ENCODE assay signal across 9 mouse cellular contexts in genomic region chr4:133184031-133184897, GRCm38 (mm10). TPM values are rescaled to one million over a fixed set of nuclear protein-coding genes. Genes with fewer than 3 reads are reported as not detected.
DNase-seq lines count a peak whose midpoint lies in the region; ATAC-seq and TF ChIP-seq lines count a peak whose summit lies in the region.
"Had no signal": no experiment of that assay in that cellular context is flagged by ENCODE, and none has a peak within 500 bp of the region (broad histone marks: within the 10 kb centered on the region; RNA-seq: fewer than 3 reads in every experiment).

No protein-coding gene starts in this region.

- no peak for TF ChIP-seq EP300 in CH12.LX (IDR thresholded peaks at IDR 0.05; ENCODE audit: low read length)

- WGBS in heart, embryonic 15.5 days = 56% methylated on average over 14 of the region's 14 CpGs
- WGBS in embryonic facial prominence, embryonic 13.5 days = 47% methylated on average over 14 of the region's 14 CpGs
- 32% methylated on average over 14 of the region's 14 CpGs for WGBS in limb, embryonic 11.5 days

- H3K4me1 ChIP-seq in heart, embryonic 15.5 days (replicated peaks) = peaks cover 40% of the 10 kb centered on the region
- peaks cover 10 to 61% of the 10 kb centered on the region in 2 experiments for H3K4me1 ChIP-seq in CH12.LX (ENCODE audit: control insufficient read depth in 1 of 2, insufficient read depth in 2 of 2)
- peaks cover 30% of the 10 kb centered on the region for H3K4me1 ChIP-seq in embryonic facial prominence, embryonic 13.5 days
- H3K4me1 ChIP-seq in limb, embryonic 11.5 days (ENCODE audit: control insufficient read depth, insufficient read depth, low read length) = peaks cover 31% of the 10 kb centered on the region

- dilution Hi-C loops in CH12.LX (cut with MboI; ENCODE audit: extremely low pct_ligation_motif_present, extremely low pct_unique_long_range_greater_than_20kb, low sequenced_read_pairs) = no loop called here

- no peak overlapping the region for H3K4me3 ChIP-seq in heart, embryonic 15.5 days
- H3K4me3 ChIP-seq in CH12.LX (replicated peaks in 1 of 3; ENCODE audit: low read depth in 2 of 3, low read length in 2 of 3, poor library complexity in 1 of 3) = no peak overlapping the region
- H3K4me3 ChIP-seq in embryonic facial prominence, embryonic 13.5 days = no peak overlapping the region
- H3K4me3 ChIP-seq in limb, embryonic 11.5 days (ENCODE audit: low read depth, low read length) = no peak overlapping the region

- no peak for TF ChIP-seq CTCF in CH12.LX (conservative IDR thresholded peaks at IDR 0.05 in 1 of 2, IDR thresholded peaks at IDR 0.05 in 1 of 2; ENCODE audit: low read depth in 2 of 2, low read length in 2 of 2)

- H3K9me3 ChIP-seq in heart, embryonic 15.5 days (replicated peaks) = no peaks in the 10 kb centered on the region
- H3K9me3 ChIP-seq in CH12.LX (replicated peaks; ENCODE audit: low read length) = no peaks in the 10 kb centered on the region
- no peaks in the 10 kb centered on the region for H3K9me3 ChIP-seq in embryonic facial prominence, embryonic 13.5 days
- H3K9me3 ChIP-seq in limb, embryonic 11.5 days (ENCODE audit: control insufficient read depth, low read length) = no peaks in the 10 kb centered on the region

- H3K36me3 ChIP-seq in heart, embryonic 15.5 days = peaks cover 27% of the 10 kb centered on the region
- peaks cover 24 to 63% of the 10 kb centered on the region in 2 experiments for H3K36me3 ChIP-seq in CH12.LX (replicated peaks in 1 of 2; ENCODE audit: control insufficient read depth in 1 of 2, insufficient read depth in 1 of 2, low read length in 1 of 2)
- peaks cover 65% of the 10 kb centered on the region for H3K36me3 ChIP-seq in embryonic facial prominence, embryonic 13.5 days
- H3K36me3 ChIP-seq in limb, embryonic 11.5 days (ENCODE audit: control insufficient read depth, insufficient read depth, low read length) = peaks cover 17% of the 10 kb centered on the region

- no peak for DNase-seq in heart, adult 9 months (ENCODE audit: low spot score in 2 of 2)
- no peak for DNase-seq in CH12.LX (ENCODE audit: extremely low read depth)
- DNase-seq in limb, embryonic 11.5 days (ENCODE audit: low spot score) = no peak
- no peak for DNase-seq in frontal cortex, postnatal 14 days (ENCODE audit: low spot score in 2 of 2)
- DNase-seq in left cerebral cortex, postnatal 14 days (ENCODE audit: low spot score in 2 of 2) = no peak
- DNase-seq in gastrocnemius, postnatal 25 days = no peak

- peak overlapping the region; percentile 76 for H3K27ac ChIP-seq in heart, embryonic 15.5 days
- peak overlapping the region; percentile 92 for H3K27ac ChIP-seq in CH12.LX (ENCODE audit: insufficient read depth, low read depth)
- peak overlapping the region; percentile 80 for H3K27ac ChIP-seq in embryonic facial prominence, embryonic 13.5 days
- peak overlapping the region; percentile 86 for H3K27ac ChIP-seq in limb, embryonic 11.5 days (replicated peaks; ENCODE audit: low read depth, low read length)

- H3K79me2 ChIP-seq in CH12.LX (replicated peaks; ENCODE audit: control insufficient read depth, extremely low read depth, insufficient read depth, poor library complexity, severe bottlenecking) = peaks cover 41% of the 10 kb centered on the region

- in situ Hi-C loops in CH12.LX (cut with MboI; ENCODE audit: low pct_ligation_motif_present, low pct_unique_long_range_greater_than_20kb, low sequenced_read_pairs) = no loop called here

- intact Hi-C loops in left cerebral cortex, postnatal 14 days (cut with DNase I) = no loop called here

- H3K27me3 ChIP-seq in heart, embryonic 15.5 days = no peaks in the 10 kb centered on the region
- H3K27me3 ChIP-seq in CH12.LX (replicated peaks) = no peaks in the 10 kb centered on the region
- no peaks in the 10 kb centered on the region for H3K27me3 ChIP-seq in embryonic facial prominence, embryonic 13.5 days
- no peaks in the 10 kb centered on the region for H3K27me3 ChIP-seq in limb, embryonic 11.5 days (ENCODE audit: control insufficient read depth, insufficient read depth, low read length)

- no peak for TF ChIP-seq POLR2A in CH12.LX (IDR thresholded peaks at IDR 0.05; ENCODE audit: low read depth, low read length)

- no peak for ATAC-seq in heart, embryonic 15.5 days (replicated peaks; ENCODE audit: insufficient number of reproducible peaks, insufficient read depth, low FRiP score, low read depth)
- no peak for ATAC-seq in embryonic facial prominence, embryonic 13.5 days (ENCODE audit: insufficient number of reproducible peaks, insufficient read depth, low FRiP score, low TSS enrichment, low read depth)
- ATAC-seq in limb, embryonic 11.5 days (ENCODE audit: insufficient number of reproducible peaks, low FRiP score, low TSS enrichment, low read depth) = no peak

- H3K9ac ChIP-seq in heart, embryonic 15.5 days = no peak overlapping the region
- peak overlapping the region; percentile 43 for H3K9ac ChIP-seq in CH12.LX (ENCODE audit: insufficient read depth, low read depth)
- H3K9ac ChIP-seq in embryonic facial prominence, embryonic 13.5 days = peak overlapping the region; percentile 40; the same call in 1 of the 2 replicates
- no peak overlapping the region for H3K9ac ChIP-seq in limb, embryonic 11.5 days (ENCODE audit: low read length)

- H3K4me2 ChIP-seq in heart, embryonic 15.5 days = no peak overlapping the region
- H3K4me2 ChIP-seq in CH12.LX (ENCODE audit: insufficient read depth, low read depth, poor library complexity, severe bottlenecking) = peak overlapping the region; percentile 42; the same call in 1 of the 2 replicates
- no peak overlapping the region for H3K4me2 ChIP-seq in embryonic facial prominence, embryonic 13.5 days
- H3K4me2 ChIP-seq in limb, embryonic 11.5 days (ENCODE audit: low read depth, severe bottlenecking) = no peak overlapping the region

- TF ChIP-seq RAD21 in CH12.LX (IDR thresholded peaks at IDR 0.05; ENCODE audit: low read depth, low read length) = no peak

TF ChIP-seq in CH12.LX, 34 proteins besides CTCF, POLR2A, EP300 and RAD21:
- no peak for TF ChIP-seq KAT2A (IDR thresholded peaks at IDR 0.05; ENCODE audit: insufficient replicate concordance, low read length)
- no peak for TF ChIP-seq ZNF384 (IDR thresholded peaks at IDR 0.05; ENCODE audit: low read depth, low read length)
- TF ChIP-seq SIN3A (IDR thresholded peaks at IDR 0.05; ENCODE audit: low read length) = 0 out of 2 replicates have a peak, but pooled peaks have one; percentile 16
- TF ChIP-seq MAFK (IDR thresholded peaks at IDR 0.05; ENCODE audit: insufficient replicate concordance, low read length) = no peak
- no peak for TF ChIP-seq POLR2AphosphoS2 (IDR thresholded peaks at IDR 0.05; ENCODE audit: low read depth, low read length)

RNA-seq across cellular contexts. Expression of gene Cd164l2, which starts 27.7 kb away (rescaled TPM):
- polyA plus RNA-seq in heart, embryonic 15.5 days (2015; fragmentation: Nextera tagmentation; extraction: Ambion mirVana) = 0.28 and 1.7 TPM in 2 replicates
- not detected in 2 replicates for total RNA-seq in CH12.LX (2012; rRNA removed)
- not detected in 2 replicates for total RNA-seq in CH12.LX (2014; rRNA removed)
- polyA plus RNA-seq in CH12.LX (2012; ENCODE audit: insufficient read length, low read depth) = not detected in 2 replicates
- 4.0 and 5.2 TPM in 2 replicates for polyA plus RNA-seq in embryonic facial prominence, embryonic 13.5 days (2015; fragmentation: Nextera tagmentation; extraction: Ambion mirVana)
- polyA plus RNA-seq in limb, embryonic 11.5 days (2014; fragmentation: Nextera tagmentation; extraction: Ambion mirVana) = 1.8 and 2.4 TPM in 2 replicates
- total RNA-seq in left cerebral cortex, postnatal 14 days (2021) = 1 to 10 TPM; 2.4 to 4.1 TPM
- total RNA-seq in gastrocnemius, postnatal 25 days (2021) = not detected
- total RNA-seq: MEL had no signal

RNA-seq across cellular contexts. Expression of gene Gpr3, which starts 28.1 kb away (rescaled TPM):
- polyA plus RNA-seq in heart, embryonic 15.5 days (2015; fragmentation: Nextera tagmentation; extraction: Ambion mirVana) = 0.05 and 0.34 TPM in 2 replicates
- total RNA-seq in CH12.LX (2012; rRNA removed) (0.13 and 0.17 TPM in 2 replicates), CH12.LX (2014; rRNA removed) (not detected in 2 replicates)
- polyA plus RNA-seq in CH12.LX (2012; ENCODE audit: insufficient read length, low read depth) = 0.11 TPM in 1 of 2 replicates, not detected in the other
- polyA plus RNA-seq in embryonic facial prominence, embryonic 13.5 days (2015; fragmentation: Nextera tagmentation; extraction: Ambion mirVana) = 0.15 and 0.37 TPM in 2 replicates
- 0.33 and 0.47 TPM in 2 replicates for polyA plus RNA-seq in limb, embryonic 11.5 days (2014; fragmentation: Nextera tagmentation; extraction: Ambion mirVana)
- total RNA-seq in left cerebral cortex, postnatal 14 days (2021) = 1 to 10 TPM; 7.4 to 10.0 TPM
- total RNA-seq in gastrocnemius, postnatal 25 days (2021) = not detected

RNA-seq across cellular contexts. Expression of gene Wasf2, which starts 54.0 kb away (rescaled TPM):
- 67.3 and 72.8 TPM in 2 replicates for polyA plus RNA-seq in heart, embryonic 15.5 days (2015; fragmentation: Nextera tagmentation; extraction: Ambion mirVana)
- total RNA-seq in CH12.LX (2012; rRNA removed) (18.7 and 21.7 TPM in 2 replicates), CH12.LX (2014; rRNA removed) (12.9 and 14.9 TPM in 2 replicates)
- polyA plus RNA-seq in CH12.LX (2012; ENCODE audit: insufficient read length, low read depth) = 53.1 and 59.5 TPM in 2 replicates
- 118 and 142 TPM in 2 replicates for polyA plus RNA-seq in embryonic facial prominence, embryonic 13.5 days (2015; fragmentation: Nextera tagmentation; extraction: Ambion mirVana)
- 54.7 and 63.6 TPM in 2 replicates for polyA plus RNA-seq in limb, embryonic 11.5 days (2014; fragmentation: Nextera tagmentation; extraction: Ambion mirVana)
- 10 to 100 TPM; 27.3 to 34.8 TPM for total RNA-seq in left cerebral cortex, postnatal 14 days (2021)
- 10 to 100 TPM; 33.8 to 39.7 TPM for total RNA-seq in gastrocnemius, postnatal 25 days (2021)

RNA-seq across cellular contexts. Expression of gene Map3k6, which starts 56.4 kb away (rescaled TPM):
- polyA plus RNA-seq in heart, embryonic 15.5 days (2015; fragmentation: Nextera tagmentation; extraction: Ambion mirVana) = 2.9 and 3.4 TPM in 2 replicates
- 0.21 TPM in 1 of 2 replicates, not detected in the other for total RNA-seq in CH12.LX (2012; rRNA removed)
- not detected in 2 replicates for total RNA-seq in CH12.LX (2014; rRNA removed)
- not detected in 2 replicates for polyA plus RNA-seq in CH12.LX (2012; ENCODE audit: insufficient read length, low read depth)
- 4.3 and 4.8 TPM in 2 replicates for polyA plus RNA-seq in embryonic facial prominence, embryonic 13.5 days (2015; fragmentation: Nextera tagmentation; extraction: Ambion mirVana)
- polyA plus RNA-seq in limb, embryonic 11.5 days (2014; fragmentation: Nextera tagmentation; extraction: Ambion mirVana) = 0.98 and 1.7 TPM in 2 replicates
- 1 to 10 TPM; 2.3 to 5.8 TPM for total RNA-seq in left cerebral cortex, postnatal 14 days (2021)
- 10 to 100 TPM in 1 of 2 experiments, 1 to 10 TPM in 1; 5.8 to 12.5 TPM for total RNA-seq in gastrocnemius, postnatal 25 days (2021)

Comparison
In these comparisons a context has a peak if more than half of its experiments do, and no peak if none do; other contexts are left out.
1. H3K9ac ChIP-seq: peak in CH12.LX (single experiment) and embryonic facial prominence, embryonic 13.5 days (single experiment); none in heart, embryonic 15.5 days (single experiment) and limb, embryonic 11.5 days (single experiment).
2. Peak in every context shown above with its lines, with median percentiles within 50 percentile points of each other: H3K27ac ChIP-seq.